Mouse (Mus musculus) brain, embryonic 14.5 days (tissue): Measurements from ENCODE around the gene Znrd1.

Source experiments
- CTCF ChIP-seq: fragments of 200-500 bp; IDR thresholded peaks from 2 replicates; pipeline ENCODE4 v1.5.1; 2012; ENCODE audit warnings: inconsistent platforms, mild to moderate bottlenecking, moderate library complexity, borderline replicate concordance; ENCODE audit not compliant: insufficient read depth, insufficient read length; ENCODE audit errors: extremely low read depth
- POLR2A ChIP-seq: fragments of 200-500 bp; IDR thresholded peaks from 2 replicates; pipeline ENCODE4 v1.6.1; 2012; ENCODE audit warnings: mild to moderate bottlenecking, inconsistent platforms, borderline replicate concordance; ENCODE audit not compliant: poor library complexity, insufficient read depth, insufficient read length, severe bottlenecking; ENCODE audit errors: extremely low read depth

- TF ChIP-seq POLR2A: no peak
- no peak for TF ChIP-seq CTCF
These were observed 30.8 kb downstream of the Znrd1 start for GRCm38 (mm10) chr17:36927496-36928120.
